Mouse (Mus musculus) kidney, postnatal 0 days (tissue): Measurements from ENCODE around the gene March9. TPM values are rescaled to one million over a fixed set of nuclear protein-coding genes. Genes with fewer than 3 reads are reported as not detected.

Source experiments
- ATAC-seq: fragments of 200-750 bp; cut with Nextera tagmentation; replicated peaks from 2 replicates; pipeline ENCODE4 v1.8.0; 2017; ENCODE audit warnings: low read depth, moderate number of reproducible peaks, moderate TSS enrichment, moderate library complexity; ENCODE audit not compliant: low FRiP score
- DNase-seq: peaks from one replicate; pipeline ENCODE4 v3.0.0-alpha.2; 2016; ENCODE audit warnings: low spot score
- H3K27ac ChIP-seq: fragments of 300-500 bp; sonication (generic); 2 replicates; pipeline ENCODE4 v1.5.1; 2014; ENCODE audit warnings: mild to moderate bottlenecking
- H3K27me3 ChIP-seq: fragments of 300-500 bp; sonication (generic); 2 replicates; pipeline ENCODE4 v1.6.1; 2014; ENCODE audit warnings: low read length, mixed read lengths; ENCODE audit not compliant: insufficient read depth
- H3K36me3 ChIP-seq: fragments of 300-500 bp; sonication (generic); 2 replicates; pipeline ENCODE4 v1.6.1; 2014; ENCODE audit warnings: low read length, mixed read lengths; ENCODE audit not compliant: insufficient read depth
- H3K4me1 ChIP-seq: fragments of 300-500 bp; sonication (generic); replicated peaks from 2 replicates; pipeline ENCODE4 v1.6.1; 2014; ENCODE audit warnings: antibody characterized with exemption, low read length, mixed read lengths; ENCODE audit not compliant: insufficient read depth
- H3K4me2 ChIP-seq: fragments of 300-500 bp; sonication (generic); 2 replicates; pipeline ENCODE4 v1.6.1; 2014; ENCODE audit warnings: mild to moderate bottlenecking, low read length, moderate library complexity, mixed read lengths
- H3K4me3 ChIP-seq: fragments of 300-500 bp; sonication (generic); replicated peaks from 2 replicates; pipeline ENCODE4 v1.5.1; 2014; ENCODE audit warnings: low read depth, low read length
- H3K9ac ChIP-seq: fragments of 300-500 bp; sonication (generic); 2 replicates; pipeline ENCODE4 v1.6.1; 2014; ENCODE audit warnings: low read depth, low read length
- H3K9me3 ChIP-seq: fragments of 300-500 bp; sonication (generic); replicated peaks from 2 replicates; pipeline ENCODE4 v1.6.1; 2016; ENCODE audit warnings: low read length, inconsistent platforms, mixed read lengths
- CTCF ChIP-seq: IDR thresholded peaks from 2 replicates; pipeline ENCODE4 v1.5.1; 2016; ENCODE audit warnings: antibody characterized with exemption, low read depth, mild to moderate bottlenecking, moderate library complexity
- WGBS: fragments of 180-500 bp; shearing (Covaris S2); extraction: QIAGEN DNeasy Blood & Tissue Kit; methylation state at CpG from one replicate; pipeline ENCODE4 v1.1.7; 2014; 5-methylcytosine and 5-hydroxymethylcytosine counted together
- polyA plus RNA-seq: library from polyadenylated mRNA; unstranded; fragments of >200 nt; fragmentation: Nextera tagmentation; extraction: Ambion mirVana; gene quantifications from 2 replicates; pipeline ENCODE4 v1.2.1, GENCODE M21; 2015

March9 gene
- polyA plus RNA-seq, 1 experiment from 2014 or later, result 1.9 TPM

DNA sequence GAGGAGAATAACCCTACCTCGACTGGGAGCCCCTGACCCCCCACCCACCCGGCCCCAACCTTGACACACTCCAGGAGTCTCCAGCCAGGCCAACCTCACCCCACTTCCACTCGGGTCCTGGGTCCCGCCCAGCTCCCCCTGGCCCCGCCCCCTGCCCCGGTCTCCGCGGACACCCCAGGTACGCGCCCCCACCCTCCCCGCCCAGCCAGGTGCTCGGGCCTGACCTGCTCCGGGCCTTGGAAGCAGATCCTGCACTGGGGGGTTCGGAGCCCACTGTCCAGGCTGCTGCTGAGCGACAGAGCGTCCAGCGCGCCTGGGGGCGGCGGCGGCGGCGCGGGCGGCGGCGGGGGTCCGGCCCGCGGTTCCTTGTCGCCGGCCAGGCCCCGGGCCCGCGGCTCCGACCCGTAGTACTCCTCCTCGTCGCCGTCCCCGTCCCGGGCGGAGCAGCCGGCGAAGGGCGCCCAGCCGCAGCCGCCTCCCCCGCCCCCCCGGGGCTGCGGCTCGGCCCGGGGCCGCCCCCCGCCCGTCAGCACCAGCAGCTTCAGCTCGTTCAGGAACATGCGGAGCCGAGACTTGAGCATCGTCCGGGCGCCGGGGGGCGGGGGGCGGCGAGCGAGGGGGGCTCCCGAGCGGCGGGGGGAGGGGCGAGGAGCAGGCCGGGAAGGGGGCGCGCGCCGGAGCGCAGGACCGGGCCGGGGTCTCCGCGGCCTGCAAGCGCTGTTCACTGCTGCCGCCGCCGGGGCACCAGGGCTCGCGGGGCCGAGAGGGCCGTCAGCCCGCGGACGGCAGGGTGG is 613 bp downstream of the March9 start:
- Histone ChIP-seq H3K9me3 (no peaks in the 10 kb centered on the region), H3K36me3 (peaks cover 17% of the 10 kb centered on the region; the same call in 1 of the 2 replicates), H3K4me2 (peak overlapping the region; percentile 99), H3K27me3 (no peaks in the 10 kb centered on the region), H3K4me3 (peak overlapping the region; percentile 84), H3K27ac (peak overlapping the region; percentile 66), H3K9ac (peak overlapping the region; percentile 85), H3K4me1 (peaks cover under 1% of the 10 kb centered on the region; the same call in 1 of the 2 replicates)
- ATAC-seq (no peak), DNase-seq (no peak)
- under 1% methylated on average over 69 of the region's 92 CpGs for WGBS
- TF ChIP-seq CTCF, result no peak

DNA sequence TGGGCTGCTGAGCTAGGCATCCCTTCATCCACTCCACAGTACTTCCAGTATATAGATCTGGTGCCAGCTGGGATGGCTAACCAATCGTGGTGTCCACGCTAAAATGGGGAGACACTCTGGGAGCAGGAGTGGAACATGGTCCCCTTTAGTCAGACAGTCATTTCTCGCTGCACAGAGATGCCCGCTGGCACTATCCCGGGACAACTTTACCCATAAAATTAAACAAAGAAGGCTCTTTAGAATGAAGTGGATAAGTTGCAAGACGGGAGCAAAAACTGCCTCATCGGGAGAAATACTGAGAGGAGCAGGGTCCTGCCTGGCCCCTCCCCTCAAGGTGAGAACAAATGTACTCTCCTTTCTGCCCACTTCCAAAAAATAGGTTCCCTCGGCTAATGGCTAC is 1.3 kb downstream of the March9 start:
- Histone ChIP-seq H3K4me1 (no peaks in the 10 kb centered on the region), H3K27ac (no peak overlapping the region), H3K9me3 (no peaks in the 10 kb centered on the region), H3K36me3 (peaks cover 17% of the 10 kb centered on the region; the same call in 1 of the 2 replicates), H3K4me2 (peak overlapping the region; percentile 99), H3K4me3 (peak overlapping the region; percentile 84), H3K9ac (peak overlapping the region; percentile 85), H3K27me3 (no peaks in the 10 kb centered on the region)
- WGBS, result 4% methylated on average over 8 of the region's 8 CpGs
- DNase-seq, result no peak
- TF ChIP-seq CTCF, result no peak
- no peak for ATAC-seq

DNA sequence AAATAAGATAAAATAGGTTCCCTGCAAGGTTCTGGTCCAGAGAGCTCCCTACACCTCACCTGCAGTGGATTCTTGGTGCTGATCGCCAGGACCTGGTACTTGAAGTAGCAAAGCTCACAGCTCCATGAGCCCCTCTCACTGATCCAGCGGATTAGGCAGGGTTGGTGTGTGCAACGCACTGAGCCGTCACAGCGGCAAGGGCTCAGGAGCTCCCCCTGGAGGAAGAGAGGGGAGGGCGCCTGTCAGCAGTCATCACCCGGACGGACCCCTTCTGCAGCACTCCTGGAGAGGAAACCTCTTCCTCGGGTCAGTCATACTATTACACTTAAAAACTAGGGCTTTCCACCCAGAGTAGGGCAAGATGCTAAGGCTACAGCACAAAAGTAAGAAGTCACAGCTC is 1.8 kb downstream of the March9 start:
- TF ChIP-seq CTCF, result peak; percentile 93

DNA sequence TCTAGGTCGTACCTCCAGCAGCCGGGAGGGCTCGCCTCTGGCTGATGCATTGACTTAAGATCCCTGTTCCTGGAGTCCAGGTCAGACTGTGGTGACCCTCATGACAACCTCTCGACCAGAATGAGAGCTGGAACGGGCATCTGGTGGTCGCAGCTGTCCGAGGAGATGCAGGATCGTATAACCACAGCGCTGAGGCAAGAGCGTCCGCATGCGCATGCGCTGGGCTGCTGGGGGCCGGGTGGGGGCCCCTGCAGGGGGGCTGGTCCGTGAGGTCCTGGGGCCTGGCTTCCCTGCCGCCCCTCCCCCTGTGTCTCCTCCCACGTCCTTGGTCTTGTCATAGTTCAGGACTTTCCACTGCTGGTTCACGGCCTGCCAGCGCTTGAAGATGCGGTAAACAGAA is 3.5 kb downstream of the March9 start:
- H3K4me1 ChIP-seq, result no peaks in the 10 kb centered on the region
- no peak overlapping the region for H3K4me3 ChIP-seq
- H3K36me3 ChIP-seq, result peaks cover 17% of the 10 kb centered on the region; the same call in 1 of the 2 replicates
- no peak overlapping the region for H3K9ac ChIP-seq
- H3K9me3 ChIP-seq, result no peaks in the 10 kb centered on the region
- no peak for TF ChIP-seq CTCF
- H3K27me3 ChIP-seq, result no peaks in the 10 kb centered on the region
- no peak for ATAC-seq
- H3K4me2 ChIP-seq, result no peak overlapping the region
- H3K27ac ChIP-seq, result no peak overlapping the region
- WGBS, result 81% methylated on average over 20 of the region's 20 CpGs
- DNase-seq, result no peak

More for the DNA sequence above, 1.8 kb downstream of the March9 start:
- Histone ChIP-seq H3K27me3 (no peaks in the 10 kb centered on the region), H3K4me1 (no peaks in the 10 kb centered on the region), H3K27ac (no peak overlapping the region), H3K9ac (no peak overlapping the region), H3K36me3 (peaks cover 17% of the 10 kb centered on the region; the same call in 1 of the 2 replicates), H3K4me2 (peak overlapping the region; percentile 99), H3K4me3 (peak overlapping the region; percentile 84; the same call in 1 of the 2 replicates), H3K9me3 (no peaks in the 10 kb centered on the region)
- under 1% methylated on average over 9 of the region's 9 CpGs for WGBS
- ATAC-seq, result peak; percentile 14; the same call in 1 of the 2 replicates
- DNase-seq, result peak; percentile 85

DNA sequence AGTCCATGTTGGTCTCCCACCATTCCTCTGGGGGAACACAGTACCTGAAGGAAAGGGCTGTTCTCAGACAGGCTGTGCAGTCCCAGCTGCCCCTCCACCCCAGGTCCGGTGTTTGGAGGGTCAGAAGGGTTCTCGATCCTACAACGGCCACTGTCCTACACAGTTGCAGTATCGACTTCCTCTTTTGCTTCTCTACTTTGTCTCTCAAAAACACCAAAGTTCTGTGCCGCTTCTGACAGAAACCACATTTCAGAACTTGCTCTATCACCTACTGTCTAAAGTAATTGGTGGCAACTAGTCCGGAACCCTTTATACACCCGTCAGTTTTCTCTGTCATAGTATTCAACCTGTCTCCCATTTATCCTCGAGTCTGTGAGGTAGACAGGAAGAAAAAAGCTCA is 4.6 kb downstream of the March9 start:
- Histone ChIP-seq H3K9ac (no peak overlapping the region), H3K4me2 (no peak overlapping the region), H3K4me3 (no peak overlapping the region), H3K4me1 (no peaks in the 10 kb centered on the region), H3K27ac (no peak overlapping the region), H3K9me3 (no peaks in the 10 kb centered on the region), H3K27me3 (0 out of 2 replicates have a peak, but pooled peaks cover 3% of the 10 kb centered on the region), H3K36me3 (peaks cover 17% of the 10 kb centered on the region; the same call in 1 of the 2 replicates)
- no peak for TF ChIP-seq CTCF
- ATAC-seq (no peak), DNase-seq (no peak)
- WGBS, result 89% methylated on average over 8 of the region's 8 CpGs

DNA sequence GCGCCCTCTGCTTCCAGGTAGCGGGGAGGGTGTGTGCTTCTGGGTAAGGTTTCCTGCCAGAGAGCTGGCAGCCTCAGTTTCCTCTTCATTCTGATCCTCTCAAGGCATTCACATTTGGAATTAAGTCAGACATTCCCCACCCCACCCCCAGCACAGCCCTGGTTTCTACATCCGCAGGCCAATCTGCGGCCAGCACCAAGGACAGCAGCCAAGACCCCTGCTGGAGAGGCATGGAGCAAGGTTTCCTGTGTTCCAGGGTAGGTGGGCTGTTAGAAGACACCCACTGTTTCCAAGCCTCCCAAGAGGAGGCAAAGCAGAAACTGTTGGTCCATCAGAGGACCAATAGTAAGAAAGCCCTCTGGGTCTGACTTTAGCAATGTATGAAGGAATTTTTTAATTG is 5.3 kb downstream of the March9 start:
- Histone ChIP-seq H3K27ac (no peak overlapping the region), H3K9ac (no peak overlapping the region), H3K27me3 (0 out of 2 replicates have a peak, but pooled peaks cover 4% of the 10 kb centered on the region), H3K4me2 (no peak overlapping the region), H3K9me3 (no peaks in the 10 kb centered on the region), H3K4me1 (no peaks in the 10 kb centered on the region), H3K36me3 (peaks cover 17% of the 10 kb centered on the region; the same call in 1 of the 2 replicates), H3K4me3 (no peak overlapping the region)
- no peak for ATAC-seq
- DNase-seq, result no peak
- TF ChIP-seq CTCF, result no peak
- 70% methylated on average over 4 of the region's 4 CpGs for WGBS
